Mouse (Mus musculus) brain, embryonic 14.5 days (tissue): ENCODE data around the gene Dennd5b.

Experiments used
- CTCF ChIP-seq: fragments of 200-500 bp; IDR thresholded peaks from 2 replicates; pipeline ENCODE4 v1.5.1; 2012; ENCODE audit warnings: inconsistent platforms, mild to moderate bottlenecking, moderate library complexity, borderline replicate concordance; ENCODE audit not compliant: insufficient read depth, insufficient read length; ENCODE audit errors: extremely low read depth
- POLR2A ChIP-seq: fragments of 200-500 bp; IDR thresholded peaks from 2 replicates; pipeline ENCODE4 v1.6.1; 2012; ENCODE audit warnings: mild to moderate bottlenecking, inconsistent platforms, borderline replicate concordance; ENCODE audit not compliant: poor library complexity, insufficient read depth, insufficient read length, severe bottlenecking; ENCODE audit errors: extremely low read depth

DNA sequence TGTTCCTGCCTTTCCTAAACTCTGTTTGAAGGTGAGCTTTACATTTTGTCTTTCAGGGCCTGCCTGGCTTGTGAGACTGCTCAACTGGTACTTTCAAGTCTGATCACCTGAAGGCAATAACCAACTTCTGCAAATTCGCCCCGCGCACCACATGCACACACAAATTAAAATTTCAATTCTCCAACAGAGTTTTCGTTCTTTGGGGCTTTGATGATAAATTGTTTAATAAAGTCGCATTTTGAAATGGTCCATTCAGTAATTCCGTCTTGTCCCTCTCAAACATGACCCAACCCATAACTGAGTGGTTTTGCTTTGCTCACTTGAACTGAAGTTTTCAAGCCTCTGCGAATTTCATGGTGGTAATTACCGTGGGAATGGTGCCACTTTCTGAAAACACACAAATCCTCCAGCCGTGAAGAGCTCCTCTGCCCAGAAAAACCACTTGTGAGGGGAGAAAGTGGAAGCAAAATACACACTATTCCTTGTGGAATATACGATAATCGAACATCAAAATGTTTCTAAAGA is 154.5 kb downstream of the Dennd5b start:
- TF ChIP-seq CTCF (no peak), POLR2A (no peak)
